Mouse (Mus musculus) forebrain, embryonic 14.5 days (tissue): Measurements from ENCODE around the gene Rmi1. TPM values are rescaled to one million over a fixed set of nuclear protein-coding genes. Genes with fewer than 3 reads are reported as not detected.
A peak's percentile ranks its signal among the peaks of the same experiment; 100 is the strongest.
"Not testable (repeated sequence)": the region's sequence is repeated elsewhere in the genome, so short reads cannot be mapped to it uniquely, and the experiment has no call there.

Experiments
- ATAC-seq: fragments of 200-750 bp; cut with Nextera tagmentation; 2 replicates; pipeline ENCODE4 v1.8.0; 2017; ENCODE audit warnings: mild to moderate bottlenecking, moderate library complexity
- DNase-seq: peaks from one replicate; pipeline ENCODE4 v3.0.0-alpha.2; 2015; ENCODE audit warnings: low spot score
- H3K27ac ChIP-seq: fragments of 300-500 bp; sonication (generic); 2 replicates; pipeline ENCODE4 v1.5.1; 2014; ENCODE audit warnings: low read depth, mild to moderate bottlenecking, control low read depth, low read length, moderate library complexity
- H3K27me3 ChIP-seq: fragments of 300-500 bp; sonication (generic); replicated peaks from 2 replicates; pipeline ENCODE4 v1.6.1; 2014; ENCODE audit warnings: low read length, control low read depth, mixed read lengths; ENCODE audit not compliant: control insufficient read depth, insufficient read depth
- H3K36me3 ChIP-seq: fragments of 300-500 bp; sonication (generic); 2 replicates; pipeline ENCODE4 v1.6.1; 2014; ENCODE audit warnings: low read length, control low read depth; ENCODE audit not compliant: control insufficient read depth, insufficient read depth
- H3K4me1 ChIP-seq: fragments of 300-500 bp; sonication (generic); 2 replicates; pipeline ENCODE4 v1.6.1; 2014; ENCODE audit warnings: antibody characterized with exemption, low read length, control low read depth; ENCODE audit not compliant: control insufficient read depth, insufficient read depth
- H3K4me2 ChIP-seq: fragments of 300-500 bp; sonication (generic); 2 replicates; pipeline ENCODE4 v1.6.1; 2014; ENCODE audit warnings: mild to moderate bottlenecking, control low read depth, low read length
- H3K4me3 ChIP-seq: fragments of 300-500 bp; sonication (generic); 2 replicates; pipeline ENCODE4 v1.5.1; 2014; ENCODE audit warnings: low read depth, low read length, control low read depth
- H3K9ac ChIP-seq: fragments of 300-500 bp; sonication (generic); 2 replicates; pipeline ENCODE4 v1.6.1; 2014; ENCODE audit warnings: mild to moderate bottlenecking, low read length, control low read depth, moderate library complexity
- H3K9me3 ChIP-seq: fragments of 300-500 bp; sonication (generic); replicated peaks from 2 replicates; pipeline ENCODE4 v1.6.1; 2016; ENCODE audit warnings: low read length, control low read depth, mixed read lengths; ENCODE audit not compliant: control insufficient read depth
- WGBS: fragments of 180-500 bp; shearing (Covaris S2); extraction: QIAGEN DNeasy Blood & Tissue Kit; methylation state at CpG from one replicate; pipeline ENCODE4 v1.1.7; 2014; 5-methylcytosine and 5-hydroxymethylcytosine counted together
- polyA plus RNA-seq: library from polyadenylated mRNA; unstranded; fragments of >200 nt; fragmentation: Nextera tagmentation; extraction: Ambion mirVana; gene quantifications from 2 replicates; pipeline ENCODE4 v1.2.1, GENCODE M21; 2014

Gene Rmi1
- polyA plus RNA-seq, 1 experiment from 2014 or later, result 23.8 TPM

GRCm38 (mm10) chr13:58443787-58444186 lies 41.7 kb downstream of the Rmi1 start:
- Histone ChIP-seq H3K27me3 (no peaks in the 10 kb centered on the region), H3K4me3 (no peak overlapping the region), H3K4me2 (no peak overlapping the region), H3K36me3 (no peaks in the 10 kb centered on the region), H3K27ac (no peak overlapping the region), H3K4me1 (no peaks in the 10 kb centered on the region), H3K9ac (no peak overlapping the region), H3K9me3 (no peaks in the 10 kb centered on the region)
- DNase-seq (no peak), ATAC-seq (no peak)
- WGBS, result 74% methylated on average over 7 of the region's 7 CpGs

GRCm38 (mm10) chr13:58446541-58446940 lies 44.5 kb downstream of the Rmi1 start:
- DNase-seq (no peak), ATAC-seq (no peak)
- whole genome bisulfite sequencing, result 79% methylated on average over 2 of the region's 2 CpGs
- H3K27ac ChIP-seq, result no peak overlapping the region
- H3K9ac ChIP-seq, result no peak overlapping the region
- no peak overlapping the region for H3K4me3 ChIP-seq
- no peaks in the 10 kb centered on the region for H3K36me3 ChIP-seq
- no peak overlapping the region for H3K4me2 ChIP-seq
- no peaks in the 10 kb centered on the region for H3K27me3 ChIP-seq
- H3K9me3 ChIP-seq, result no peaks in the 10 kb centered on the region
- peaks cover 7% of the 10 kb centered on the region; the same call in 1 of the 2 replicates for H3K4me1 ChIP-seq

DNA sequence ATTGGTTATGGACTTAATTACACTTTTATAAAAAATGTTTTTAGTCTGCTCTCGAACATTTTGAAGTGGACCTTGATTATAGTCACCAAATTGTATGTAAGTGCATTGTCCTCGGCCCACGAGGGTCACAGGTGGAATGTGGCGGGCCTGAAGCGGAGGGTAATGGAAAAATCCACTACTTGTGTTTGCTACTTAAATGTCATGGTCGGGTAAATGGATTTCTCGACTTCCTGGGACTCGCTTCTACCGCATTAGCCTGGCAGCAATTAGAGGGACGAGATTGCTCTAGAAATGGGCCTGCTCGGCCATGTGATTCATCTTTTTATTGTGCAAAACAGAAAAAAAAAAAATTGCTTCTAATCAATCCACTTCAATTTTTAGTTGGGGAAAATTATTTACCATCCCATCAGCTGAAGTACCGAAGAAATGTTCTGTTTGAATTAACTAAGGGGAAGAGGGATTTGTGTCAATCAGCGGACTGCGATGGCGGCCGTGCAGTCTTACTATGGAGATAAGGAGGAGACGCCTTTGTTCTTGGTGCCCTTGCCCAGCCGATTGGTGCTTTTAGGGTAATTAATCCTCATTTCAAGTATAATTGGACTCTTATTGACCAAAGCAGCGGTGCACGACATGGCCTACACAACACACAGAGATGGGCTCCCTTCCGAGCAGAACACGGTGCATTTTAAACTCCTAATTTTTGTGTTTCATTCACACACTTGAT lies 48.6 kb downstream of the Rmi1 start:
- no peak overlapping the region for H3K9ac ChIP-seq
- no peak overlapping the region for H3K27ac ChIP-seq
- peaks cover 9% of the 10 kb centered on the region; the same call in 1 of the 2 replicates for H3K27me3 ChIP-seq
- no peak overlapping the region for H3K4me3 ChIP-seq
- DNase-seq (peak; percentile 59), ATAC-seq (no peak)
- H3K4me2 ChIP-seq, result no peak overlapping the region; the same call in 1 of the 2 replicates
- 20% methylated on average over 22 of the region's 22 CpGs for WGBS
- no peaks in the 10 kb centered on the region for H3K36me3 ChIP-seq
- peaks cover 7% of the 10 kb centered on the region; the same call in 1 of the 2 replicates for H3K4me1 ChIP-seq
- H3K9me3 ChIP-seq, result no peaks in the 10 kb centered on the region

GRCm38 (mm10) chr13:58452246-58452645 lies 50.2 kb downstream of the Rmi1 start:
- DNase-seq (no peak), ATAC-seq (no peak)
- Histone ChIP-seq H3K36me3 (no peaks in the 10 kb centered on the region), H3K4me1 (peaks cover 7% of the 10 kb centered on the region; the same call in 1 of the 2 replicates), H3K4me2 (no peak overlapping the region), H3K9ac (no peak overlapping the region), H3K4me3 (no peak overlapping the region), H3K27me3 (peaks cover 9% of the 10 kb centered on the region), H3K27ac (no peak overlapping the region), H3K9me3 (no peaks in the 10 kb centered on the region)
- 66% methylated on average over 4 of the region's 4 CpGs for WGBS

GRCm38 (mm10) chr13:58452651-58453413 lies 50.8 kb downstream of the Rmi1 start:
- peak overlapping the region; percentile 28; the same call in 1 of the 2 replicates for H3K4me2 ChIP-seq
- peaks cover 9% of the 10 kb centered on the region for H3K27me3 ChIP-seq
- H3K36me3 ChIP-seq, result no peaks in the 10 kb centered on the region
- DNase-seq (no peak), ATAC-seq (no peak)
- H3K4me3 ChIP-seq, result no peak overlapping the region
- WGBS, result 16% methylated on average over 32 of the region's 32 CpGs
- no peak overlapping the region for H3K9ac ChIP-seq
- peaks cover 7% of the 10 kb centered on the region; the same call in 1 of the 2 replicates for H3K4me1 ChIP-seq
- no peak overlapping the region for H3K27ac ChIP-seq
- no peaks in the 10 kb centered on the region for H3K9me3 ChIP-seq

DNA sequence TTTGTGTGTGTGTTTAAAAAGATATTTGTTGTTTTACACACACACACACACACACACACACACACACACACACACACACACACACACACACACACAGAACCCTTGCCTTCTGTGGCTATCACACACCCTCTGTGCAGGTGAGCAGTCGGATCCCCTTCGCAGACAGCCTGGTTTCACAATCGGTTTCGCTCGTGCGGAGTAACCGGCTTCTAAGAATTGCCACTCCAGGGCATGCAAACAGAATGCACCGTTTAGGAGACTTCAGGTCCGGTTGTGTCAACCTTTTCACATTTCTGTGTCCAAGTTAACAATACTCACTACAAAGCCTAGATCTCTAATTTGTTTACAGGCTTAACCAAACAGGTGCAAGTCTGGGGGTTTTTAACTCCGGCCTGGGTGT lies 51.5 kb downstream of the Rmi1 start:
- H3K27ac ChIP-seq, result no peak overlapping the region
- DNase-seq, result no peak
- no peak overlapping the region for H3K4me2 ChIP-seq
- ATAC-seq, result no peak
- no peaks in the 10 kb centered on the region for H3K36me3 ChIP-seq
- WGBS, result 33% methylated on average over 10 of the region's 10 CpGs
- H3K9ac ChIP-seq, result no peak overlapping the region
- peaks cover 9% of the 10 kb centered on the region for H3K27me3 ChIP-seq
- H3K4me3 ChIP-seq, result no peak overlapping the region
- peaks cover 7% of the 10 kb centered on the region; the same call in 1 of the 2 replicates for H3K4me1 ChIP-seq
- H3K9me3 ChIP-seq, result no peaks in the 10 kb centered on the region

GRCm38 (mm10) chr13:58456547-58456946 lies 54.5 kb downstream of the Rmi1 start:
- WGBS, result 64% methylated on average over 10 of the region's 10 CpGs

DNA sequence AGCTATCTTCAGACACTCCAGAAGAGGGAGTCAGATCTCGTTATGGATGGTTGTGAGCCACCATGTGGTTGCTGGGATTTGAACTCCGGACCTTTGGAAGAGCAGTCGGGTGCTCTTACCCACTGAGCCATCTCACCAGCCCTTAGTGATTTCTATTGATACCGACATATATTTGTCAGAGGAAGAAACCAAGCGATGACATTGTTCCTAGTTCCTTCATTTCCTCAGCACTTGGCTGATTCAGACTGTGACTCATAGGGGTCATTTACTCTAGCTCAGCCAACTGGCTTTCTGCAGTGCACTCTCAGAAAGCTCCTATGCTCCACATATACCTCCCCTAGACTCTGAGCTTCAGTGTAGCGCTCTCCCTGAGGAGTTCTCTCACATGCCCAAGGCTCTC lies 56.8 kb downstream of the Rmi1 start:
- not testable (repeated sequence) for DNase-seq, H3K4me2 ChIP-seq, H3K27me3 ChIP-seq, H3K36me3 ChIP-seq, H3K9ac ChIP-seq, ATAC-seq, H3K27ac ChIP-seq, H3K4me3 ChIP-seq, H3K4me1 ChIP-seq, H3K9me3 ChIP-seq
- 94% methylated on average over 6 of the region's 6 CpGs for WGBS

More at GRCm38 (mm10) chr13:58456547-58456946, 54.5 kb downstream of the Rmi1 start:
- H3K4me1 ChIP-seq, result no peaks in the 10 kb centered on the region
- no peak overlapping the region for H3K9ac ChIP-seq
- ATAC-seq, result no peak
- no peak overlapping the region for H3K4me3 ChIP-seq
- no peak overlapping the region for H3K27ac ChIP-seq
- DNase-seq, result no peak
- no peaks in the 10 kb centered on the region for H3K36me3 ChIP-seq
- no peaks in the 10 kb centered on the region for H3K9me3 ChIP-seq
- peaks cover 9% of the 10 kb centered on the region for H3K27me3 ChIP-seq
- no peak overlapping the region for H3K4me2 ChIP-seq
